Mouse (Mus musculus) spleen, postnatal 10 days (tissue): Measurements from ENCODE around the gene Podxl2.
A peak's percentile ranks its signal among the peaks of the same experiment; 100 is the strongest.

Source experiments
- DNase-seq, 2 experiments: peaks; one replicate each; pipeline ENCODE4 v3.0.0; 2021 to 2022; ENCODE audit warnings: low spot score in 2 of 2

Podxl2 gene

DNA sequence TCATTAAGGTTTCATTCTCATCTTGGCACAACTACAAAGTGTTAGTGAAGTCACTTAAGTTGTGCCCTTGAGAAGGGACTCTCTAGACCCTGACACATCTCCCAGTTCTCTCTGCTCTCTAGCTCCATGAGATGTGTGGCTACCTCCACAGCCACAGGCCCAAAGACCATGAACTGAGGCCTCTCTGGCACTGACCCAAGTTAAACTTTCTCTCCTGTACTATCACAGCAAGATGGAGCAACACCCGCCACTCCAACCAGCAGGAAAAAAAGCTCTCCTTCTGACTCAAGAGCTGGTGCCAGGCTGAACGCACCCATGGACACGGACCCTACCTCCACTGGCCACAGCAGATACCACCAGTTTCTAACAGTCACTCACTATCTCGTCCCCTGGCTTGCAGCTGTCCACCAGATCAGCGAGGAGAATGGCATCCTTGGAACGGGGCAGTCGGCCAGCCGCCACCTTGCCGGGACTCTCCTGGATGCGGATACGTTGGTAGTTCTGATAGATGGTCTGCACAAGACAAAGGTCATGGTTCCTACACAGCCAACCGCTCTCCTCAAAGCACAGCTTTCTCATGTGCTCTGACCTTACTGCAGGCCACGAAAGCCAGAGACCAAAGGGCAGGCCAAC lies 14.7 kb upstream of the Podxl2 start:
- no peak for DNase-seq

DNA sequence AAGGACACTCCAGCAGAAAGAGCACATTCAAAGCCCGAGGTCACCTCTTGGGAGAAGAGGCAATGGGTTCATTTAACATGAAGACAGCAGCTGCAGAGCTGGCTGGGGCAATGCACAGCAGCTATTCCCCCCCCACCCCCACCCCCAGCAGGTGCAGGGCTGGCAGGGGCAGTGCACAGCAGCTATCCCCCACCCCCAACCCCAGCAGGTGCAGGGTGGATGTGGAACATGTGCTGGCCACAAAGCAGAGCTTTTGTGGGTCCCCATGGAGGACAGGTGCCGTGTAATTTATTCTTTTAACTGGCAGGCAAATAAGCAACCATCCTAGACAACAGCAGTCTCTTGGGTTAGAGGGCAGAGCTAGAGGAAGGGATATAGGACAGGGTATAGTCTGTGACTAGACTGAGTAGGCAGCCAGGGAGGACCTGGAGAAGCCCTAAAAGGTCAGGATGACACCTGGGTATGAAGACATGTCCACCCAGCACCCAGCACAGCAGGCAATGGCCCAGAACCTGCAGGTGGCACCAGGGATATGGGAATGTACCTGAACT lies 11.6 kb upstream of the Podxl2 start:
- no peak for DNase-seq

DNA sequence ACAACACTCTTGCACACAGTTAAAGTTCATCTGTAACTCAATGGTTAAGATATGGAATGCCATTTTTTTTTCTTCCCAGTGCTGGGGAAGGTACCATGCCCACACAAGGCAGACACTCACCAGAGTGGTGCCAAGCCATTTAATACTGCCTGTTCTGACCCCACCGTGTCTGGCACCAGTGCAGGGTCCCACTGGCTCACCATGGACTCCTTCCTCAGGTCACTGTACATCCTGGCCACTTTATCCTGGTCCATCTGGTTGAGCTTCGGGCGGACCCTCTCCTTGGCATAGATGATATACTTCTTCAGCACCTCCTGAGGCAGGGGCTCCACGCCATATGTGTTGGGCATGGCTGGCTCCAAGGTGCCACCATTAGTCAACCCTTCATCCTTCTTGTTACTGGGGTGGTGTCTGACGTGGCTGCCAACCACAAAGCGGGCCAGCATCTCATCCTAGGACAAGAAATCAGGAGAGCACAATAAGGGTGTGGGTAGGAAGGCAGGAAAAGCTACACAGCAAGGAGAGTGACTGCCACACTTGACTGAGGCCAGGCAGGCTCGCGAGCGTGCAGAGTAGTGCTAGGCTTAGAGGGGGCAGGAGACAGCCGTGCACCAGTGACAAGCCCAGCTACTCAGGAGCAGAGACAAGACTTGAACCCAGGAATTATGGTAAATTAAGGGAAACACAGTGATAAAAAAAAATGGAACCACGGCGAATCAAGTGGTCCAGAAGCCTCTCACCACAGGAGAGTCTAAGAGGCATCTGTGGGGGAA lies 11.0 kb upstream of the Podxl2 start:
- DNase-seq, result no peak

DNA sequence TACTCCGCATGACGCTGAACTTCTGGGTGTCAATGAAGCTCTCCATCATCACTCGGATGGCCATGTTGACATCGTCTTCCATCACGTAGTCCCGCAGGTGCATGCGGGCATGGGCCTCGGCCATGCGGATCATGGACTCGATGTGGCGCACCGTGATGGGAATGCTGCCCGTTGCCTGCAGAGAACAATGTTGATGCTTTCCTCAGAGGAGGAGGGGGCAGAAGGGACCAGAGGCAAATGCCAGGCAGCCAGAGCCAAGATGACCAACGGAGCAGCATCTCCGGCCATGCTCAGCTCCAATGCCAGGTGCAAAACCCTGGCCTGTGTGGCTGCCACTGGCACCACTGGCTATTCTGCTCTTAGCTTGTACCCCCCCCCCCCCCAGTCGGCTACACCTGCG lies 9.8 kb upstream of the Podxl2 start:
- DNase-seq, result no peak

DNA sequence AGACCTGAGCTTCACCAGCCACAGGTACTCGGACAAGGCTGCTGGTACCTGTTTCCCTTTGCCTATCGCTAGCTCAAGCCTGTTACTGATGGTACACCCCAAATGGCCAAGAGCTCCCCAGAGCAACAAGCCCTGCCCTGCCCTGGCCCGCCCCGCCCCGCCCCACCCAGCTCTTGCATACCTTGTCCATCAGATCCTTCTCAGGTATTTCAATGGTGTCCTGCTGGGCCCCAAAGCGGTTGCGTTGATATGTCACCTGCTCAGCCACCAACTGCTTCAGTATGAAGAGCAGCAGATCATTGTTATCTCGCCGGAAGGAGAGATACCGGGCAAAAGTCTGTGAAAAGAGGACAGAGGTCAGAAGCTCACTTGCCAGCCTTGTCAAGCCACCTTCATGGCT lies 9.4 kb upstream of the Podxl2 start:
- DNase-seq, result no peak

DNA sequence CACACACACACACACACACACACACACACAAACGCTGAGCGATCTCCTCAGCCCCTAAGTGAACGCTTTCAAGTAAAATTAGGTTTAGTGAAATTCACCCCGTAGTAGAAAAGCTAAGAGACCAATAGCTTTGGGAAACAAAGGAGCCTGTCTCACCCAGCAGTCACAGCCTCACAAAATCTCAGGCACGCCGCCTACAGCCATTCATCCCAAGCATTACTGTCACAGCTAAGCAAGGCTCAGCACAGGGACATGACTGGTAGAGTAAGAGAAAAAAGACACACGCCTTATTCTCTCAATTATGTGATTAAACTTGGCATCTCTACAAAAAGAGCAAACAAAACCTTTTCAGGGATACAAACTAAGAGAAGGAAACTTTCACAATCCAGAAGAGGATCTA lies 6.5 kb upstream of the Podxl2 start:
- DNase-seq, result no peak

DNA sequence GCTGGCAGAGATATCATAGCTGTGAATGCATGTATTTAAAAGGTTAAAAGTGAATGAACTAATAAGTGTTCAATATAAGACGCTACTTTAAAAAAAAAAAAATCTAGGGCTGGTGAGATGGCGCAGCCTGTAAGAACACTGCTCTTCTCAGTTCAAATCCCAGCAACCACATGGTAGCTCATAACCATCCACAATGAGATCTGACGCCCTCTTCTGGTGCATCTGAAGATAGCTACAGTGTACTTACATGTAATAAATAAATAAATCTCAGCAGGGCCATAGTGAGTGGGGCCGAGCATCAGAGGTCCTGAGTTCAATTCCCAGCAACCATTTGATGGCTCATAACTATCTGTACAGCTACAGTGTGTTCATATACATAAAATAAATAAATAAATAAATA lies 4.6 kb upstream of the Podxl2 start:
- no peak for DNase-seq

DNA sequence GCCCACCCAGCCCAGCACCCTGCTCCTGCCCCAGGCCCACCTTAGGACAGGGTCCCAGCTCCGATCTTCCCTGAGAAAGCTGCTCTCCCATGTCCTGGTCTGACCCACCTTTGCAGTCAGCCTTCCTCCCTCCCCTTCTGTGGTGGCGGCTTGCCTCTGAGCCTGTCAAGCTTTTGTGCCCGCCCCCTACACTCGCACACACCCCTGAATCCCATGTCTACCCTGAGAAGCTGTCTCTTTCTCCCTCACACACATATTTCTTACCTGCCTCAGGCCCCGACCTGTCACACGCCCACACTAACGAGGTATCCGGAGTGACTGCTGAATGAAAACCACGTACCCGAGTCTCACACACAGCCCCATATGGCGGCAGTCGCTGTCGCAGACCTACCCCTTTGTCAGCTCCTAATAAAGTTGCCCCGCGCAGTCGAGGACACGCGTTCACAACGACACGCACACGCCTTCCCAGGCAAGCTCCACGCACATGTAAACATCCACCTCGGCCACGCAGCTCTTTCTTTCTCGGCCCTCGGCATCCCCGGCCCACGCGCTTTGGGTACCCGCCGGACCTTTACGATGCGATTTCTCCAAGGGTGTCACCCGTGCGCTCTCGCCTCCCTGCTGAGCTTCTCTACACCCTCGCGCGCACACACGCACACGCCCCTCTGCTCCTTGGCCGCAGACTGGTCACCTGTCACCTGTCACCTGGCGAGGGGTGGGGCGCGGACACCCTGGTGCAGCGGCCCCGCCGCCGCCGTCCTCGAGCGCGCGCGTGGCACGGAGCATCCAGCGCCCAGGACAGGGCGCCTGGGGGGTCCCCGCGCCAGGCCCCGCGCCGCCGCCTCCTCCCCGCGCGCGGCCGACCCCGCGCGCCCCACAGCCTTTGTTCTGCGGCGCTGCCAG lies 628 bp downstream of the Podxl2 start:
- DNase-seq, result no peak

DNA sequence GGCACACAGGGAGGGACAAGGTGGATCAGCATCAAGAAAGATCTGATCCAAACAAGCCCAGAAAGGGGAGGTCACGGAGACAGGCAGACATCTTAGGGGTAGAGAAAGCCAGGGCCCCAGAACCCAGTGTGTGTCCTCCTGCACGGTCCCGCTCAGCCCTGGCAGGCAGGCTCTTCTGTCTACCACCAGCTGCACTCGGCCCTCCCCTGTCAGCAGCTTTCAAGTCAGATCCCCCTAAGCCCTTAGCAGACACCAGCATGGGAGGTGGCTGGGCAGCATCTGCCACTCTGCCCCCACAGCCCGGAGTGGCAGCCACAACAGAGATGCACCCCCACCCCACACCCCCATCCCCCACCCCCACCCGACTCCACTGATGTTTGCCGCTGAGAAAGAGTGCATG lies 2.0 kb downstream of the Podxl2 start:
- no peak for DNase-seq

DNA sequence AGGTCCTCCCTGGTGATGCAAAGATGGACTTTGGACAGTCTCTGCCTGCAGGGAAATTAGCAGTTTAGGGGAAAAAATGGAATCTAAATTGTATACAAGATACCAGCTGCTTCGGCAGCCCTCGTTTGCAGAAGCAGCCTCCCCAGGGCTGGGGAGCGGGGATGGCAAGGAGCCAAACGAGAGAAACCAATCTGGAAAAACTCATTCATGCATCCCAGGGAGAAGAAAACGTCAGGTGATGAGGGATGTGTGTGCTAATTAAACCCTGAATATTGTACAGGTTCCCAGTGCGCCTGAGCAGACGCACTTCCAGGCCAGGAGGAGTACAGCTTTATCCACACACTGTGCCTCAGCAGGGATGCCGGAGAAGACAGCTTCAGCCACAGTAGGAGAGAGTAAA lies 3.3 kb downstream of the Podxl2 start:
- DNase-seq, result no peak

DNA sequence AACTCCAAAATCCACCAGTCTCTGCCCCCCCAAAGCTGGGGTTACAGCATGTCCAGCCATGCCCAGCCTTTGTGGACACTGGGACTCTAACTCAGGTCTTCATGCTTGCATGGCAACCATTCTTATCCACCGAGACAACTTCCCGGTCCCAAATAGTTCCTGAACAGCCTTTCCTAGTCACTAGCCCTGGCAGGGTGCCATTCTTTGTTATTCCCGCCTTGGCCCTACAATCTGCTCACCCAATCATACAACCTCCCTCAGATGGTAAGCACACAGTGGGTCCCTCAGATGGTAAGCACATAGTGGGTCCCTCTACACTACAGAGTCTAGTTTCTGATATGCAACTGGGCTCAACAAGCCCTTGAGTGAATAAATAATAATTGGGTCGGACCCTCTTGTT lies 4.2 kb downstream of the Podxl2 start:
- no peak for DNase-seq

DNA sequence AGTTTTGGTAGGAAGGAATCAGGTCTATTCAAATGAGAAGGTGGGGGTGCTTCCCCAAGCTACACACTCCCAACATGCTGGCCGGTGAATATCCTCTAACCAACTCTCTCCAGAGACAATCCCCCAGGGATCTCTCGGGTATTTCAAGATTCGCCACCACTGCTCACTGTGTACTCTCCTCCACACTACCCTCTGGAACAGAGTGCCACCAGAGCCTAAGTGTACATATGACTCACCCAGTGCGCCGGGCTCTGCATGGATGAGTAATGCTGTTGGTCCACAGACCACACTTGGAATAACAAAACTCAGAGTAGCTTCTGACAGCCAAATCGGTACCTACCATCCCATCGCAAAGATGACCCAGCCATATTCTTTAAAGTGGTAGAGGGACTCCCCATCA lies 5.4 kb downstream of the Podxl2 start:
- DNase-seq, result no peak

DNA sequence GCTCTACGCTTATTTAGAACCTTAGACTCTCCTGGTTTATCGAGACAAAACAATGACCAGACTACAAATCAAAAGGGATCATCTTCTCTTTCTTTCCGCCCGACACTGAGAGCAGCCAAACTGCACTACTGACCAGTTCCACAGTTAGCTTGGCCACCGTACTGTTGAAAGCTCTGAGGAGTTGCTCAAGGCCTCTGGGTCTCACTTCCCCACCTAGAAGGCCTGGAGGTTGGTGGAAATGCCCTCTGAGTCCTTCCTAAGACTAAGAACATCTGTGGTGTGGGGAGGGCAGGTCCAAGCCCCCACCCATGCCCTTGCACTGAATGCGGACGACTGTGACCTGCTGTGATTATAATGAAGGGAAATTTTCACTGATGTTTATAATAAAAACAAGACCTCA lies 9.1 kb downstream of the Podxl2 start:
- no peak for DNase-seq

DNA sequence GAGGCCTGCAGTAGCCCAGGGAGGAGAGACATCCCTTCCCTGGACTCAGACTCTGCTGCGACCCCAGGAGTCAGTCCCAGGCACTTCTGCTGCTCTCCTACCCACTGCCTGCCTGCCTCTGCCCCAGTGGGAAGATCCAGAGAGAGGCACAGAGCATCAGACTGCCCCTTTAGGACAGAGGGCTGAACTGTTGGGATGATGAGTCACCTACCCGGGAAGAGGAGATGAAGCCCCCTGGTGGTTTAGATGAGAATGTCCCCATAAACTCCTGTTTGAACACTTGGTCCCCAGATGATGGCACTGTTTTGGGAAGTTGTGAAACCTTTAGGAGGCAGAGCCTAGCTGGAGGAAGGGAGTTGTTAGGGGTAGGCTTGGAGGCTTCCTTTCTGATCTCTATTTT lies 13.9 kb downstream of the Podxl2 start:
- peak in 1 of 2 experiments; percentile 44 for DNase-seq

DNA sequence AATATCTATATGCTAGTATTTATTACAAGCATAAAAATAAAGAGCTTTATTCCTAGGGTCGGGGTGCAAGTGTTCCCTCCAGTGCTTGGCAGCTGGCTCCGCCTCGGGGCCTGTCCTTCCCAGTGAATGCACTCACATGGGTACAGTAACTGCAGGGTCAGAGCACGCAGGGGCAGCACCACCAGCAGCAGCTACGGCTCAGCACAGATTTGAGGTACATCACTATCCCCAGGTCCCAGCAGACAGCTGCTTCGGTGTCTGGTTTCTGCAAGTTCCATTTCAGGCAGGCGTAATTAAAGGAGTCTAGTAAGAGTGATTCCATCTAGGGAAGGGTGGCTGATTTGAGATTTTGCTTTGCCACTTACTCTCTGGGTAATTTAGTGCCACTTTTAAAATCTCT lies 16.5 kb downstream of the Podxl2 start:
- no peak for DNase-seq

DNA sequence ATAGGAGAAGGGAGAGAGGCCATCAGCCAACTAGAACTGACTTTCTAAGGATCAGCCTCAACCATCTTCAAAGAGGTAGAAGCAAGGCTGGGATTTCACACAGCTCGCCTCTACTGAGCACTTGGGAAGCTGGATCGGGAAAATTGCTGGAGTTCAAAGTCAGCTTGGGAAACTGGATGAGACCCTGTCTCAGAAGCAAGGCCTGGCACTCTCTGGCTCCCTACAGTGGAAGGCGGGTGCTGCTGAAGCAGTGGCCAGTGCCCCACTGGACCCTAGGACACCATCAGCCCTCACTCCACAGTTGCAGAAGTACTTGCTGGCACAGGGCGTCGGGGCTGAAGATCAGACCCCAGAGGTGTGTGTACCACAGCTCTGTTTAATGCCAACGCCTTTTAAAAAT lies 17.0 kb downstream of the Podxl2 start:
- no peak for DNase-seq

DNA sequence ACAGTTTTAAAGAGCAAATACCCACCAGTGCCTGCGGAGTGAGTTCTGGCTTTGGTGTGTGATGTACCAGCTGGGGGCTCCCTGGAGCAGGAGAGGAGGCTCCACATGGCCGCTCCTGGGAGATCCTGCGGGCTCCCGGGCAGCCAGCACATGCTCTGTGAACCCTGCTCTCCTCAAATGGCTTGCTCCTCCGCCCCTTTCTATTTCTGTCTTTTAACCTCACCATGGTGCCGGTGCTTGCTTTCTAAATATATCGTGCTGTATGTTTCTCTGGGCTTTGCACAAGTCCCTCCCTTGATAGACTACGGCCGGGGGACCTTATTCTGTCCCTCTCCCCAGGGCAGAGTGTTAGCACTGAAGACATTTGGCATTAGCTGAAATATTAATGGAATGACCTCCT lies 17.6 kb downstream of the Podxl2 start:
- DNase-seq, result no peak

DNA sequence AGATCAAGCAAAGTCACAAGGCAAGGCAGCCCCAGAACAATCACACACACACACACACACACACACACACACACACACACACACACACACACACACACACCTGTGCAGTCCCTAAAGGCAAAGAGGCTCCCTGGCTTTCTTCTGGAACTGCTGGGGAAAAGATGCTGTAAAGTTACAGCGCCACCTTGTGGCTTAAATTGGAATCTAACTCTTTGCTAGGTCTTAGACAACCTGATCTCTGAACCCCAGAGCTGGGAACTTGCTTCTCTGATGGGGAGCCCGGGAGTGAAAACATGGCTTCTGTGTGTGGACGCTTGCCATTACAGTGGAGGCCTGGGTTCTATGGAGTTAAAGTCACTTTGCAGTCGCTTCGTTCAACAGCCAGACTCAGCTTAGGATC lies 19.2 kb downstream of the Podxl2 start:
- peak; percentile 69 to 82 for DNase-seq

DNA sequence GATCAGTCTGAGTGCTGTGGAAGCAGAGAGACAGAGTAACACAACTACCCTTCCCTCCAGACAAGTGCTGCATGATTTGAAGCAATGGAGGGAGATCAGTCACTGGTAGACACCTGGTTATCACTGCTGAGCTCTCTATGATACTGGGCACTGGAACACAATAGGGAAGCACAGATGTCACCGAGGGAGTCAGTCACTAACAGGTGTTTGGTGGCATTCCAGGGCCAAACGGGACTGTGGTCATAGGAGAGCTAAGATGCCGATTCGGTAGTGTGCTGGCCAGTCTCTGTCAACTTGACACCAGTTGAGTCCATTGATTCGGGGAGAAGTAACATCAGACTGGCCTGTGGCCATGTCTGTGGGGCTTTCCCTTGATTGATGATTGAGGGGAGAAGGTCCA lies 20.3 kb downstream of the Podxl2 start:
- no peak for DNase-seq

DNA sequence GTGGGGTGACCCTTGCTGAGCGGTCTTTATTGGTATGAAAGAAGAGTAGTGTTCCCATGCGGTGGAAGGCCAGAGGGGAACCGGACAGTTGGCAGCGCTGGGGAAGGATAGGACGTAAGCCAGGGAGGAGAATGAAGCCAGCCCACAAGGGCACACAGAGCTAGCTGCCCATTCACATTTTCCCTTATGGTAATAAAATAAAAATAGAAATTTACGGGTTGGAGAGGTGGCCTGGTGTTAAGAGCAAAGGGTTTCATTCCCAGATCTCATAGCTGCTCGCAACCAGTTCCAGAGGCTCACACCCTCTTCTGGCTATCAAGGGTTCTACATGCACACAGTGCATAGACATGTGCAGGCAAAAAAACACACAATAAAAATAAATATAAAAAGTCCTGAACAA lies 24.8 kb downstream of the Podxl2 start:
- no peak for DNase-seq

DNA sequence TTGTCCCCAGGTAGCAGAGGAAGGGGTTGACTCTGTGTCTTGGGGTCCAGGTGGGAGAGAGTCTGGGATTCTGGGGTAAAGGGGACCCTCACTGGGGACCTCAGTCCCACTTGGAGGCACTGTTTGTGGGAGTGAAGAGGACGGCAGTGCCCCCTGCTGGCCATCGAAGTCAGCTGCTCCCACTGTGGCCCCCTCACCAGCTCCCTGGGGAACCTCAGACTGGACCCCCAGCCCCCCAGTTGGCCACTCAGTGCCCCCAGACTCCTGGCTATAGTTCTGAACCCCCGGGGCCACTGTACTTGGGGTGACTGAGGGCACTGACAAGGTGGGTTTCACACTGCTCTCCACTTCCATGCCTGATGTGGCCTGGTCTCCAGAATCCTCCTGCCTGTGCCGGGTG lies 25.6 kb downstream of the Podxl2 start:
- peak in 1 of 2 experiments; percentile 73 for DNase-seq

DNA sequence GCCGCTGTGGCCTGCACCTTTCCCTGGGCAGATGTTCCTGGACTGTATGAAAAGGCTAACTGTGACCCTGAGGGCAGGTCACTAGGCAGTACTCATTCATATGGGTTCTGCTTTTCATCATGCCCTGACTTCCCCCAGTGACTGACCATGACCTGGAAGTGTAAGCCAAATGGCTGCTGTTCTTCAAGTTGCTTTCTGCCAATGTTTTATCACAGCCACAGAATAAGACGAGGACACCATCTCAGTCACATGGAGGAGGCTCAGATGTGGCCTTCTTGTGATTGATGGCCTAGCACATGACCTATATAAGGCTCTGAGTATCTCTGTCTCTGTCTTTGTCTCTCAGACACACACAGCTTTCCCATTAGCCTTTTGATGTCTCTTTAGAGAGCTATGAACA lies 27.3 kb downstream of the Podxl2 start:
- DNase-seq, result no peak
